Mouse (Mus musculus): Measurements from ENCODE around the gene Prrg2. TPM values are rescaled to one million over a fixed set of nuclear protein-coding genes. Genes with fewer than 3 reads are reported as not detected.

Prrg2 gene
- polyA plus RNA-seq, 1 experiment = 22.9 TPM

- H3K27ac ChIP-seq (ENCODE audit: insufficient read depth, low read depth, low read length) = no peak overlapping the region
- TF ChIP-seq CTCF (IDR thresholded peaks at IDR 0.05; ENCODE audit: low read depth, low read length) = no peak
- TF ChIP-seq POLR2A (IDR thresholded peaks at IDR 0.05; ENCODE audit: borderline replicate concordance, low read depth, low read length) = no peak
- H3K4me3 ChIP-seq (ENCODE audit: insufficient read depth, low read length) = no peak overlapping the region
- peaks cover 21% of the 10 kb centered on the region for H3K4me1 ChIP-seq (ENCODE audit: control insufficient read depth, insufficient read depth, low read length)
Measured at GRCm38 (mm10) chr7:45091001-45091990, 28.8 kb upstream of the Prrg2 start.

- peaks cover 12% of the 10 kb centered on the region for H3K4me1 ChIP-seq (ENCODE audit: control insufficient read depth, insufficient read depth, low read length)
- TF ChIP-seq POLR2A (IDR thresholded peaks at IDR 0.05; ENCODE audit: borderline replicate concordance, low read depth, low read length) = no peak
- no peak overlapping the region for H3K27ac ChIP-seq (ENCODE audit: insufficient read depth, low read depth, low read length)
- H3K4me3 ChIP-seq (ENCODE audit: insufficient read depth, low read length) = no peak overlapping the region
Measured at GRCm38 (mm10) chr7:45090251-45090977, 27.9 kb upstream of the Prrg2 start.

GRCm38 (mm10) chr7:45088597-45088996 is 26.1 kb upstream of the Prrg2 start:
- H3K4me1 ChIP-seq (ENCODE audit: control insufficient read depth, insufficient read depth, low read length) = no peaks in the 10 kb centered on the region; the same call in 1 of the 2 replicates
- H3K4me3 ChIP-seq (ENCODE audit: insufficient read depth, low read length) = no peak overlapping the region
- TF ChIP-seq CTCF (IDR thresholded peaks at IDR 0.05; ENCODE audit: low read depth, low read length) (no peak), POLR2A (IDR thresholded peaks at IDR 0.05; ENCODE audit: borderline replicate concordance, low read depth, low read length) (no peak)
- no peak overlapping the region for H3K27ac ChIP-seq (ENCODE audit: insufficient read depth, low read depth, low read length)

DNA sequence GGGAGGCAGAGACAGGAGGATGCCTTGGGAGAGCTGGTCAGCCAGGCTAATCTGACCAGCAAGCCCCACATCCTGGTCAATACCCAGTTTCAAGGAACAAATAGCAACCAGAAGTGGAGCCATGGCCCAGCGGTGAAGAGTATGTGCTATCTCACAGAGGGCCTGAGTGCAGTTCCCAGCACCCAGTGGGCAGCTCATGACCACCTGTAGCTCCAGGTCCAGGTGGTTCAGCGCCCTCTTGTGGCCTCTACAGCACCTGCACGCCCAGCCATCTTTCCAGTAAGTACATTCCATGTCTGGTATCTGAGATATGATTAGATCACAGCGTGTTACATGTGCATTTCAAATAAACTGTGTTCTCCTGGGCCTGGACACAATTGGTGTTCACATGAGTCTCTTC is 23.6 kb upstream of the Prrg2 start:
- no peak for TF ChIP-seq POLR2A (IDR thresholded peaks at IDR 0.05; ENCODE audit: borderline replicate concordance, low read depth, low read length)
- no peak; the same call in 1 of the 2 replicates for TF ChIP-seq CTCF (IDR thresholded peaks at IDR 0.05; ENCODE audit: low read depth, low read length)
- Histone ChIP-seq H3K4me1 (ENCODE audit: control insufficient read depth, insufficient read depth, low read length) (peaks cover 17% of the 10 kb centered on the region), H3K27ac (ENCODE audit: insufficient read depth, low read depth, low read length) (no peak overlapping the region), H3K4me3 (ENCODE audit: insufficient read depth, low read length) (no peak overlapping the region)

DNA sequence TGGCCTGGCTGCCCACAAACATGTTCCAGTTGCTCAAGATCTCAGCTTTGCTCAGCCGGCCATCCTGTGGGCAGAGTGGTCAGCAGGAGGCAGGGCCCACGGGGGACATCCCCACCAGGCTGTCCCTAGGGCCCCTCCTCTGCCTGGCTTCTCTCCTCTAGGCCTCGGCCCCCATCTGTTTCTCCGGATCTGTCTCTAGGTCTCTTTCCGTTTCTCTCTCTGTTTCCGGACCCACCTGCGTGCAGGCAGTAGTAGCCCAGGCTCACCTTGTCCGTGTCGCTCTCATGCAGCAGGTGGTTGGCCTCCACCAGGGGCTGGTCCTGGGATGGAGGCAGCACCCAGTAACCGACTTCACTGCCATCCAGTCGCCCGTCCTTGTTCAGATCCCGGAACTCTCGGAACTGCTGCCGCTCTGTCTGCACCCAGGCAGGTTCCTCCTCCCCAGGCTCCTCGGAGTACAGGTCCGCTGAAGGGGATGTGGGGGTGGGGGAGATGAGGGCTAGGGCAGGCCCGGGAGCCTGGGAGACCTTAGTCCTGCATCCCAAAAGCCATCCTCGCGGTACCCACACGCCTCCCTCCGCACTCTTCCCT is 20.9 kb upstream of the Prrg2 start:
- Histone ChIP-seq H3K27ac (ENCODE audit: insufficient read depth, low read depth, low read length) (peak overlapping the region; percentile 92), H3K4me3 (ENCODE audit: insufficient read depth, low read length) (peak overlapping the region; percentile 41), H3K4me1 (ENCODE audit: control insufficient read depth, insufficient read depth, low read length) (peaks cover 22% of the 10 kb centered on the region)
- TF ChIP-seq POLR2A (IDR thresholded peaks at IDR 0.05; ENCODE audit: borderline replicate concordance, low read depth, low read length) (no peak), CTCF (IDR thresholded peaks at IDR 0.05; ENCODE audit: low read depth, low read length) (no peak)

DNA sequence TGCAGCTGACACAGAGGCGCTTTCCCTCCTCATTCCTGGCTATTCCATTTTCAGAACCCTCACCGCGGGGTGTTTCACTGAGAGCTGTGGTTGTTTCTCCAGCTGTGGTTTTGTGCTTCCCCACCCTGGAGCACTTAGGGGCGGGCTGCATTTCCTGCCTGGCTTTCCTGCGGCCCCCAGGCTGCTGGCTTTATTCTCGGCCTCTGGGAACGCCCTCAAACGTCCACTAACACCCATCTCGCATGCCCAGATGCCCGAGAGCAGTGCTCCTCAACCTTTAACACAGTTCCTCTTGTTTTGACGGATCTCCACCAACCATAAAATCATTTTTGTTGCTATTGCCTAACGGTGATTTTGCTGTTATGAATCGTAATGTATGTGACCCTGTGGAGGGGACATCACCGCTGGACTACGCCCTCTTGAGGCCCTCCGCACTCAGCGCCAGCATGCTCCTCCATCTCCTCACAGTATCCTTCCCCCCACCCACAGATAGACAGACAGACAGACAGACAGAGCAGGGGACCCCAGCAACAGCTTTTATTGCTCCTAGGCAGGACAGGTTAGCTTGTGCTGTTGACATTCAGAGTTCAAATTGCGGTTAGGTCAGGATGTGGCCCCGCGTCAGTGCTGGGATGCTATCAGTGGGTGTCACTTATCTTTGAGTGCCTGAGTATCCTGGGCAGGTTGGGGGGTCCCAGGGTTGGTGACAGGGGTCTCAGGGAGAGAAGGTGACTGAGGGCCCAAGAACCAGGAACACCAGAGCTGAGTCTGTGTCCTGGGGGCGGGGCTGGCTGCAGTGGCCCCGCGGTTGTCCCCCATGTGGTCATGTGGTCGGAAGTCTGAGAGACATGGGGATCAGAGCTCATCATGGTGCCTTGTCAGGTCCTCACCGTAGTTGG is 20.2 kb upstream of the Prrg2 start:
- Histone ChIP-seq H3K27ac (ENCODE audit: insufficient read depth, low read depth, low read length) (peak overlapping the region; percentile 92), H3K4me1 (ENCODE audit: control insufficient read depth, insufficient read depth, low read length) (peaks cover 22% of the 10 kb centered on the region), H3K4me3 (ENCODE audit: insufficient read depth, low read length) (peak overlapping the region; percentile 41)
- TF ChIP-seq CTCF (IDR thresholded peaks at IDR 0.05; ENCODE audit: low read depth, low read length) (peak; percentile 50), POLR2A (IDR thresholded peaks at IDR 0.05; ENCODE audit: borderline replicate concordance, low read depth, low read length) (no peak)

GRCm38 (mm10) chr7:45081016-45081415 is 18.5 kb upstream of the Prrg2 start:
- Histone ChIP-seq H3K27ac (ENCODE audit: insufficient read depth, low read depth, low read length) (peak overlapping the region; percentile 67), H3K4me3 (ENCODE audit: insufficient read depth, low read length) (no peak overlapping the region), H3K4me1 (ENCODE audit: control insufficient read depth, insufficient read depth, low read length) (peaks cover 23% of the 10 kb centered on the region)
- no peak for TF ChIP-seq CTCF (IDR thresholded peaks at IDR 0.05; ENCODE audit: low read depth, low read length)
- no peak for TF ChIP-seq POLR2A (IDR thresholded peaks at IDR 0.05; ENCODE audit: borderline replicate concordance, low read depth, low read length)

DNA sequence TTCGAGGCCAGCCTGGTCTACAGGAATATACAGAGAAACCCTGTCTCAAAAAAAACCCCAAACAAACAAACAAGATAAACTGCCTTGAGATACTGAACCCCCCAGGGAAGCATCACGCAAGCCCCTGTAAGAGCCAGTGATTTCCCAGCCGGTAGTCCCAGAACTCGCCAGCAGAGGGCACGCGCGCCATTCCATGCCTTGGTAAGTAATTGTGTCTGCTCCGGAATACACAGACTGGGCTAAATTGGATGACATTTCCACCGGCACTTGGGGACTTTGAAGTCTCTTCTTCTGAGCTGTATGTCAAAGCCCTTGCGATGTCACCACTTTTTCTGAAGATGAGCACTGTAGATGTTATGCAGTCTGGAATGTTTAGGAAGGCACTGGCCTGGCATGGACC is 17.4 kb upstream of the Prrg2 start:
- no peak overlapping the region for H3K27ac ChIP-seq (ENCODE audit: insufficient read depth, low read depth, low read length)
- no peak overlapping the region for H3K4me3 ChIP-seq (ENCODE audit: insufficient read depth, low read length)
- peaks cover 35% of the 10 kb centered on the region for H3K4me1 ChIP-seq (ENCODE audit: control insufficient read depth, insufficient read depth, low read length)
- TF ChIP-seq CTCF (IDR thresholded peaks at IDR 0.05; ENCODE audit: low read depth, low read length) (peak; percentile 61), POLR2A (IDR thresholded peaks at IDR 0.05; ENCODE audit: borderline replicate concordance, low read depth, low read length) (no peak)

- Histone ChIP-seq H3K4me1 (ENCODE audit: control insufficient read depth, insufficient read depth, low read length) (peaks cover 36% of the 10 kb centered on the region), H3K27ac (ENCODE audit: insufficient read depth, low read depth, low read length) (no peak overlapping the region), H3K4me3 (ENCODE audit: insufficient read depth, low read length) (no peak overlapping the region)
- peak; percentile 96 for TF ChIP-seq CTCF (IDR thresholded peaks at IDR 0.05; ENCODE audit: low read depth, low read length)
- no peak for TF ChIP-seq POLR2A (IDR thresholded peaks at IDR 0.05; ENCODE audit: borderline replicate concordance, low read depth, low read length)
Measured at GRCm38 (mm10) chr7:45078513-45078912, 16.0 kb upstream of the Prrg2 start.

Measured in bone marrow macrophage, adult 2 months (primary cell).